Mouse (Mus musculus): ENCODE data around the gene Mob3b. TPM values are rescaled to one million over a fixed set of nuclear protein-coding genes. Genes with fewer than 3 reads are reported as not detected.
"Not testable (repeated sequence)": the region's sequence is repeated elsewhere in the genome, so short reads cannot be mapped to it uniquely, and the experiment has no call there.

Mob3b gene
- polyA plus RNA-seq, 1 experiment = 3.3 TPM

GRCm38 (mm10) chr4:34917400-34917799 is 239.9 kb downstream of the Mob3b start:
- no peak overlapping the region for H3K4me3 ChIP-seq (ENCODE audit: insufficient read depth, low read depth, low read length)
- no peak overlapping the region for H3K27ac ChIP-seq (replicated peaks; ENCODE audit: low read depth, low read length)
- H3K4me1 ChIP-seq (ENCODE audit: control insufficient read depth, insufficient read depth, insufficient read length, low read length) = no peaks in the 10 kb centered on the region; the same call in 1 of the 2 replicates

GRCm38 (mm10) chr4:34912171-34912570 is 245.1 kb downstream of the Mob3b start:
- Histone ChIP-seq H3K4me3 (ENCODE audit: insufficient read depth, low read depth, low read length) (no peak overlapping the region), H3K27ac (replicated peaks; ENCODE audit: low read depth, low read length) (no peak overlapping the region), H3K4me1 (ENCODE audit: control insufficient read depth, insufficient read depth, insufficient read length, low read length) (no peaks in the 10 kb centered on the region; the same call in 1 of the 2 replicates)

- Histone ChIP-seq H3K27ac (replicated peaks; ENCODE audit: low read depth, low read length) (no peak overlapping the region), H3K4me3 (ENCODE audit: insufficient read depth, low read depth, low read length) (no peak overlapping the region), H3K4me1 (ENCODE audit: control insufficient read depth, insufficient read depth, insufficient read length, low read length) (no peaks in the 10 kb centered on the region; the same call in 1 of the 2 replicates)
Observed at GRCm38 (mm10) chr4:34911401-34911800, 245.9 kb downstream of the Mob3b start.

GRCm38 (mm10) chr4:34908127-34908526 is 249.2 kb downstream of the Mob3b start:
- no peak overlapping the region for H3K4me3 ChIP-seq (ENCODE audit: insufficient read depth, low read depth, low read length)
- H3K27ac ChIP-seq (replicated peaks; ENCODE audit: low read depth, low read length) = no peak overlapping the region
- no peaks in the 10 kb centered on the region for H3K4me1 ChIP-seq (ENCODE audit: control insufficient read depth, insufficient read depth, insufficient read length, low read length)

GRCm38 (mm10) chr4:34907026-34907425 is 250.3 kb downstream of the Mob3b start:
- no peaks in the 10 kb centered on the region for H3K4me1 ChIP-seq (ENCODE audit: control insufficient read depth, insufficient read depth, insufficient read length, low read length)
- no peak overlapping the region for H3K27ac ChIP-seq (replicated peaks; ENCODE audit: low read depth, low read length)
- no peak overlapping the region for H3K4me3 ChIP-seq (ENCODE audit: insufficient read depth, low read depth, low read length)

GRCm38 (mm10) chr4:34906151-34906550 is 251.1 kb downstream of the Mob3b start:
- no peak overlapping the region for H3K27ac ChIP-seq (replicated peaks; ENCODE audit: low read depth, low read length)
- no peak overlapping the region for H3K4me3 ChIP-seq (ENCODE audit: insufficient read depth, low read depth, low read length)
- no peaks in the 10 kb centered on the region for H3K4me1 ChIP-seq (ENCODE audit: control insufficient read depth, insufficient read depth, insufficient read length, low read length)

- Histone ChIP-seq H3K4me1 (ENCODE audit: control insufficient read depth, insufficient read depth, insufficient read length, low read length) (no peaks in the 10 kb centered on the region), H3K27ac (replicated peaks; ENCODE audit: low read depth, low read length) (no peak overlapping the region), H3K4me3 (ENCODE audit: insufficient read depth, low read depth, low read length) (no peak overlapping the region)
Observed at GRCm38 (mm10) chr4:34905396-34905795, 251.9 kb downstream of the Mob3b start.

- H3K4me1 ChIP-seq (ENCODE audit: control insufficient read depth, insufficient read depth, insufficient read length, low read length); H3K27ac ChIP-seq (replicated peaks; ENCODE audit: low read depth, low read length); H3K4me3 ChIP-seq (ENCODE audit: insufficient read depth, low read depth, low read length): not testable (repeated sequence)
Observed at GRCm38 (mm10) chr4:34901582-34901981, 255.7 kb downstream of the Mob3b start.

- Histone ChIP-seq H3K4me3 (ENCODE audit: insufficient read depth, low read depth, low read length) (no peak overlapping the region), H3K27ac (replicated peaks; ENCODE audit: low read depth, low read length) (no peak overlapping the region), H3K4me1 (ENCODE audit: control insufficient read depth, insufficient read depth, insufficient read length, low read length) (no peaks in the 10 kb centered on the region)
Observed at GRCm38 (mm10) chr4:34901166-34901565, 256.1 kb downstream of the Mob3b start.

GRCm38 (mm10) chr4:34900155-34900554 is 257.1 kb downstream of the Mob3b start:
- Histone ChIP-seq H3K4me1 (ENCODE audit: control insufficient read depth, insufficient read depth, insufficient read length, low read length) (no peaks in the 10 kb centered on the region), H3K27ac (replicated peaks; ENCODE audit: low read depth, low read length) (no peak overlapping the region), H3K4me3 (ENCODE audit: insufficient read depth, low read depth, low read length) (no peak overlapping the region)

- no peak overlapping the region for H3K4me3 ChIP-seq (ENCODE audit: insufficient read depth, low read depth, low read length)
- no peaks in the 10 kb centered on the region for H3K4me1 ChIP-seq (ENCODE audit: control insufficient read depth, insufficient read depth, insufficient read length, low read length)
- H3K27ac ChIP-seq (replicated peaks; ENCODE audit: low read depth, low read length) = no peak overlapping the region
Observed at GRCm38 (mm10) chr4:34899322-34899721, 258.0 kb downstream of the Mob3b start.

Other genes with a start within 250 kb of the Mob3b start
- gene Ifnk, start 5.4 kb downstream of the Mob3b start, polyA plus RNA-seq (2012; ENCODE audit: insufficient read depth, insufficient read length, missing spikeins) = not detected in 2 replicates
- gene C9orf72, start 68.7 kb upstream of the Mob3b start, polyA plus RNA-seq (2012; ENCODE audit: insufficient read depth, insufficient read length, missing spikeins) = 13.5 and 19.6 TPM in 2 replicates